In genomic region chr12:116176930-116177329, GRCm38 (mm10) we compare ENCODE assay signal across 8 mouse cellular contexts.
DNase-seq lines count a peak whose midpoint lies in the region; ATAC-seq lines count a peak whose summit lies in the region.
"Had no signal": no experiment of that assay in that cellular context is flagged by ENCODE, and none has a peak within 500 bp of the region (broad histone marks: within the 10 kb centered on the region; RNA-seq: fewer than 3 reads in every experiment).

No protein-coding gene starts in this region.

- H3K4me3 ChIP-seq in midbrain, embryonic 10.5 days = no peak overlapping the region
- H3K4me3 ChIP-seq: heart, embryonic 15.5 days had no signal

- no peaks in the 10 kb centered on the region for H3K27me3 ChIP-seq in midbrain, embryonic 10.5 days (ENCODE audit: low read depth, poor library complexity, severe bottlenecking)
- H3K27me3 ChIP-seq: heart, embryonic 15.5 days had no signal

- 94% methylated on average over 3 of the region's 3 CpGs for WGBS in midbrain, embryonic 10.5 days

- DNase-seq in B cell, adult 2 months = peak; percentile 70 to 73
- DNase-seq in CD8-positive naive resting alpha-beta T cell, adult 2 months (ENCODE audit: low read depth in 2 of 2, low spot score in 2 of 2) = peak; percentile 43 to 61
- DNase-seq in c-Kit-positive CD71-positive TER-119-positive erythroid progenitor cells, embryonic 14.5 days (ENCODE audit: low spot score) = peak; percentile 44
- no peak for DNase-seq in layer of hippocampus, adult 8-10 months (ENCODE audit: low spot score in 2 of 2)
- no peak for DNase-seq in cerebellum, adult 11 months
- no peak for DNase-seq in midbrain, embryonic 10.5 days (ENCODE audit: low spot score)

- H3K4me1 ChIP-seq in midbrain, embryonic 10.5 days = no peaks in the 10 kb centered on the region
- H3K4me1 ChIP-seq: heart, embryonic 15.5 days had no signal

- H3K36me3 ChIP-seq in midbrain, embryonic 10.5 days = no peaks in the 10 kb centered on the region
- H3K36me3 ChIP-seq: heart, embryonic 15.5 days had no signal

- H3K9me3 ChIP-seq in midbrain, embryonic 10.5 days (replicated peaks) = no peaks in the 10 kb centered on the region
- H3K9me3 ChIP-seq: heart, embryonic 15.5 days had no signal

- peak; percentile 76; the same call in 1 of the 2 replicates for ATAC-seq in neutrophil, adult 5-6 weeks (ENCODE audit: extremely low read depth, insufficient number of reproducible peaks, low FRiP score, poor library complexity, severe bottlenecking)

- no peak overlapping the region for H3K27ac ChIP-seq in midbrain, embryonic 10.5 days (replicated peaks)
- H3K27ac ChIP-seq: heart, embryonic 15.5 days had no signal

Comparison
In these comparisons a context has a peak if more than half of its experiments do, and no peak if none do; other contexts are left out.
1. DNase-seq: peak in B cell, adult 2 months (2 of 2), CD8-positive naive resting alpha-beta T cell, adult 2 months (2 of 2) and c-Kit-positive CD71-positive TER-119-positive erythroid progenitor cells, embryonic 14.5 days (single experiment); none in layer of hippocampus, adult 8-10 months (0 of 2), cerebellum, adult 11 months (single experiment) and midbrain, embryonic 10.5 days (single experiment).